Comparison of ENCODE assay signal across 9 mouse cellular contexts in genomic region chr6:54228874-54229273, GRCm38 (mm10).
DNase-seq lines count a peak whose midpoint lies in the region; ATAC-seq and TF ChIP-seq lines count a peak whose summit lies in the region.
"Had no signal": no experiment of that assay in that cellular context is flagged by ENCODE, and none has a peak within 500 bp of the region (broad histone marks: within the 10 kb centered on the region; RNA-seq: fewer than 3 reads in every experiment).

No protein-coding gene starts in this region.

- no peak overlapping the region for H3K9ac ChIP-seq in heart, adult 2 months (ENCODE audit: low read depth, low read length)
- H3K9ac ChIP-seq in embryonic facial prominence, embryonic 11.5 days (replicated peaks; ENCODE audit: low read length): no peak overlapping the region
- H3K9ac ChIP-seq: liver, embryonic 15.5 days had no signal

- DNase-seq in heart, adult 2 months: peak in 1 of 2 experiments; percentile 29
- no peak for DNase-seq in heart, adult 11 months
- peak; percentile 55 to 59 for DNase-seq in B cell, adult 2 months
- peak; percentile 62 for DNase-seq in adrenal gland, postnatal 10 days
- peak; percentile 79 for DNase-seq in embryonic facial prominence, embryonic 11.5 days (ENCODE audit: low spot score)
- peak; percentile 52 for DNase-seq in lung, postnatal 25 days (ENCODE audit: low spot score)
- DNase-seq in skeletal muscle tissue, adult 2 months (ENCODE audit: low read depth, low spot score): peak; percentile 41

- no peaks in the 10 kb centered on the region for H3K79me2 ChIP-seq in heart, adult 2 months (replicated peaks; ENCODE audit: control insufficient read depth, insufficient read depth, low read length)

- 6% methylated on average over 2 of the region's 2 CpGs for WGBS in heart, adult 2 months
- 8% methylated on average over 2 of the region's 2 CpGs for WGBS in embryonic facial prominence, embryonic 11.5 days

- H3K36me3 ChIP-seq in heart, adult 2 months (ENCODE audit: control insufficient read depth, insufficient read depth, low read length): no peaks in the 10 kb centered on the region
- no peaks in the 10 kb centered on the region for H3K36me3 ChIP-seq in embryonic facial prominence, embryonic 11.5 days (replicated peaks; ENCODE audit: control insufficient read depth, insufficient read depth, low read depth, low read length)
- H3K36me3 ChIP-seq: liver, embryonic 15.5 days had no signal

- no peak overlapping the region for H3K4me3 ChIP-seq in heart, adult 2 months
- H3K4me3 ChIP-seq in embryonic facial prominence, embryonic 11.5 days (ENCODE audit: low read depth, low read length): no peak overlapping the region
- H3K4me3 ChIP-seq: liver, embryonic 15.5 days had no signal

- no peak for TF ChIP-seq POLR2A in heart, adult 2 months (IDR thresholded peaks at IDR 0.05; ENCODE audit: insufficient read depth, low read depth, low read length)

- H3K4me2 ChIP-seq in embryonic facial prominence, embryonic 11.5 days (ENCODE audit: low read depth, low read length): no peak overlapping the region
- H3K4me2 ChIP-seq: liver, embryonic 15.5 days had no signal

- H3K9me3 ChIP-seq in embryonic facial prominence, embryonic 11.5 days (replicated peaks; ENCODE audit: control insufficient read depth, low read length): no peaks in the 10 kb centered on the region
- H3K9me3 ChIP-seq: liver, embryonic 15.5 days had no signal

- H3K27me3 ChIP-seq in heart, adult 2 months (ENCODE audit: control insufficient read depth, insufficient read depth, low read length): no peaks in the 10 kb centered on the region
- no peaks in the 10 kb centered on the region for H3K27me3 ChIP-seq in embryonic facial prominence, embryonic 11.5 days (ENCODE audit: control insufficient read depth, insufficient read depth, low read length)
- H3K27me3 ChIP-seq: liver, embryonic 15.5 days had no signal

- H3K27ac ChIP-seq in heart, adult 2 months: no peak overlapping the region
- no peak overlapping the region for H3K27ac ChIP-seq in embryonic facial prominence, embryonic 11.5 days (replicated peaks; ENCODE audit: low read depth, low read length)
- H3K27ac ChIP-seq: liver, embryonic 15.5 days had no signal

- intact Hi-C loops in heart, adult 2 months (cut with DNase I): loop anchor here (1.0 to 5.0 kb wide), 5 partner anchors 67 to 447 kb away; no protein-coding TSS in a partner anchor

- TF ChIP-seq CTCF in heart, adult 2 months (IDR thresholded peaks at IDR 0.05): peak; percentile 88

- ATAC-seq in embryonic facial prominence, embryonic 11.5 days (replicated peaks; ENCODE audit: insufficient number of reproducible peaks, low FRiP score, low TSS enrichment, low read depth): no peak
- peak; percentile 69 for ATAC-seq in inflammation-experienced regulatory T-cells, adult 6 months

- H3K4me1 ChIP-seq in heart, adult 2 months (ENCODE audit: control insufficient read depth, insufficient read depth, low read length): no peaks in the 10 kb centered on the region; the same call in 1 of the 2 replicates
- H3K4me1 ChIP-seq in embryonic facial prominence, embryonic 11.5 days (ENCODE audit: control insufficient read depth, insufficient read depth, low read length): no peaks in the 10 kb centered on the region
- H3K4me1 ChIP-seq: liver, embryonic 15.5 days had no signal

- no peak for TF ChIP-seq EP300 in heart, adult 2 months (IDR thresholded peaks at IDR 0.05; ENCODE audit: insufficient read depth, low read depth, low read length)
